Mouse (Mus musculus): Measurements from ENCODE around the gene Clec3a.

Gene Clec3a

DNA sequence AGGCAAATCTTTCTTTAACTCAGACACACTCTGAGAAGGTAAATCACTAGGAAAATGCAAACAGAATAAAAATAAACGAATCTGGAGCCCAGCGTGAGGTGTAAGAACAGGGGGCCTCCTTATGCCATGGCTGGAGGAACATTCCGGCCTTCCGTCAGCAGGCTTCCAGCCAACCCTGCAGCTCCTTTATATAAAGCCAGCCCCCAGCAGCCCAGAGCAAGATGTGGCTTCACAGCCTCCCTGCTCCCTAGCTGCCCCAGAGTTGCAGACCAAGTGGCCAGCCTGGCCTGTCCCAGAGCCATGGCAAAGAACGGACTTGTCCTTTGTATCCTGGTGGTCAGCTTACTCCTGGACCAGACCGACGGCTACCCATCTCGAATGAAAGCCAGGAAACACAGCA, at the start of gene Clec3a:
Gene Clec3a, plus strand, starts transcription at position 301 of the 400 bp plus-strand sequence.
- DNase-seq = no peak

DNA sequence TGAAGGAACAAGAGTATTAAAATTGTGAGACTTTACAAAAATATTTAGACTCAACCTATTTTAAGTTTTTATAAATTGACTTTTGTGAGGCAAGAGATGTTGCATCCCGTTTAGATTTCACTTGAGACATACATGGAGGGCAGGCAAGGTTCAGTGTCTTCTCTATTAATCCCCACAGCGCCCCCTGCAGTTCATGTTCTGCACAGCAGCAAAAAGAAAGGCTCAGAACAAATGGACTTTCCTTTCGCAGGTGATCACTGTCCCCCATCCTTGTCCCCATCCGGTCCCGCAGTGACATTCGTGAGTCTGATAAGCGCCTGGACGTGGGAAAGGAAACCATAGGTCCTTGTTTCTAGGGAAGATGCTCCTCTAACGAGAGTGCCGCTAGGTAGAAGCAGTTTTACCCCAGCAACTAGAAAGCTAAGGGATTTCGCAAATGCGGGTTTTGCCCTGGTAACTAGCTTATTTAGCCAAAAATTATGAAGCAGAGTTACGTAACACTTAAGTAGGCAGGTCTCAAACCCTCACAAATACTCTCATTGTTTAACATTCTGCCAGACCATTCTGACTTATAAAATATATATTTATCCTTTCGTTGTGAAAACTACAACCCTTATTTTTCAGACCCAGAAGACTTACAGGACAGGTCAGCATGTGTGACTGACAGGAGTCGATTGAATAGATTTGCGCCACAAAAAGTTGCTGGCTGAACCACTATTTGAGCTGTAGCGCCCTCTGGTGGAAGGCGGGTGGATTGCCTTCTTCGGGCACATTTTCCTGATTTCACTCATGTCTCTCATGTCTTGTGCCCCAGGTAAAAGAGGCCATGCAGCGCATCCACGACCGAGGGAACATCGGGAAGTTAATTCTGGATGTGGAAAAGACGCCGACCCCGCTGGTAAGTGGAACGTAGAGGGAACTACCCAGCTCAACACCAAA, 48.6 kb upstream of the Clec3a start:
- peak; percentile 57 to 58 for DNase-seq

- no peak for DNase-seq
Observed at GRCm38 (mm10) chr8:114374390-114374789, 43.5 kb upstream of the Clec3a start.

GRCm38 (mm10) chr8:114384189-114384588, 33.7 kb upstream of the Clec3a start:
- no peak for DNase-seq

DNA sequence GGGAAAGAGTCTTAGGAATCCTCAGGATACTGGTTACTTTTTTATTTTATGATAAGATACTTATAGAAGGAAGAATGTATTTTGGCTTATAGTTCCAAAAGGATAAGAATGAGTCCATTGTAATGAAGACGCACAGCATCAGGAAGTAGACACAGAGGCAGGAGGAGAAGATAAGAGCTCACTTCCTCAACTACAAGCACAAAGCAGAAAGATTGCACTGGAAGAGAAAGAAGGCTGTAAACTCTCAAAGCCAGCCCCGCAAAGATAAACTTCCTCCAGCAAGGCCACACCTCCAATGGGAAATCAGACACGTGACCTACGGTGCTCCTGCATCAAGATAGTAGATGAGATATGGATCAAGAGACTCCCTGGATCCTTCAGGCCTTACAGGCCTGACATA, 30.4 kb upstream of the Clec3a start:
- no peak for DNase-seq

DNA sequence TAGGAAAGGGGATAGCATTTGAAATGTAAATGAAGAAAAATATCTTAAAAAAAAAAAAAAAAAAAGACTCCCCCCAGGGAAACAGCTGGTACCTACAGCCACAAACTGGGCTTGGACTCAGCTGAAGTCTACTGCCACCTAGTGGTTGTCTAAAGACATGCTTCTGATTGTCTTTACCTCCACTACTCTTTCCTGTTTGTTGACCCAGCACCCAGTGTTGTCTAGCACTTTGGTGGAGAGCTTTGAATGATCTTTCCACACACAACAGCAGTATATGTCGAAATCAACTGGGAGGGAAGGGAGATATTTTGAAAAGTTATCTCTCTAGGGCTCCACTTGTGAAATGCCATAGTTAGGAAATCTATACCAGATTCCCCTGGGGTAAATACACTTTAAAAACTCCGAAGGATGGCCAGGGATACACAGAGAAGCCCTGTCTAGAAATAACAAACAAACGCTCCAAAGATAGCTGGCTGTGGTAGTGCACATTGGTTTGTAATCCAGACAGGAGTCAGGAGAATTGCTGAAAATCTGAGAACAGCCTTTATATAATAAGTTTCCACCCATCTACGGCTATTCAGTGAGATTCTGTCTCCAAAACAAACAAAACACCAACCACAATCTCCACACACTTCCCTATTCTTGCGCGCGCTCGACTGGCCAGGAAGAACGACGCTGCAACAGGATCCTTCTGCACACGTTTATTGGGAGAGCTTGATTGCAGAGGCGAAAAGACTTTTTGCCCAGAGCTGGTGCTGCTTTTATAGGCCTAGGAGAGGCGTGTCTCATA, 27.2 kb upstream of the Clec3a start:
- DNase-seq = peak in 1 of 2 experiments; percentile 4

- no peak for DNase-seq
Observed at GRCm38 (mm10) chr8:114398326-114398725, 19.6 kb upstream of the Clec3a start.

GRCm38 (mm10) chr8:114399273-114399672, 18.6 kb upstream of the Clec3a start:
- no peak for DNase-seq

- no peak for DNase-seq
Observed at GRCm38 (mm10) chr8:114401679-114402078, 16.2 kb upstream of the Clec3a start.

DNA sequence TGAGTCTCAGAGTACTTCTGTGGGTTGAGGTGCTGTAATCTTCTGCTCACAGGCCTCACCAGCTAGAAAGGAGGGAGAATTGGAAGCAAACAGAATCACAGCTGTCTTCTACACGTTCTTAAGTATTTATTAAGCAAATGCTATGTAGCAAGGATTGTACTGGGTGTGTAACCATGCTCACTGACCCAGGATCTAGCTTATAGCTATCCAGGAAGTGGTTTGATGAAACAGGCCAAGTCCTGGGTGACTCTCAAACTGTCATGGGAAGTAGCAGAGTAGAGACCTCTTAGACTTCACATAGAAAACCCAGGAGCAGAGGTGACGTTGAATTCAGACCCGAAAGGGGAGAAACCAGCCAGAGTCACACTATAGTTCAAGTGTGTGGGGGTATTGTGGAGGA, 6.5 kb upstream of the Clec3a start:
- no peak for DNase-seq

DNA sequence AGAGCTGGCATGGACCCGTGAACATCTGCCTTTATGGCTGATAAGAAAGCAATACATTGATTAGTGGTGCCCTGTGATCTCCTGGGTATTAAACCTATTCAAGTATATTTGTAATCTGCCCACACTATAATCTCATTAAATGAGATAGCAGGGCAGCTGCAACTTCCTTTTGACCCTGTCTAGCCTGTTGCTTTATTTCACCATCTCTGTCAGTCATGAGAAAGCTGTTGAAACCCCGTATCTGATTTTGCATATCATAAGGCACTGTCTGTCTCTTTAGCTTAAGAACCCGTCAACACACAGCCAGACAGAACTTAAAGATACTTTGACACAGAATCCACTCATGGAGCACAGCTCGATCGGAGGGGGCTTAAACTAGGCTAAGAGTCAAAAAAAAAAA, 600 bp downstream of the Clec3a start:
- DNase-seq = no peak

- DNase-seq = no peak
Observed at GRCm38 (mm10) chr8:114418904-114419303, 1.0 kb downstream of the Clec3a start.

GRCm38 (mm10) chr8:114421544-114421943, 3.7 kb downstream of the Clec3a start:
- DNase-seq = no peak

- DNase-seq = peak in 1 of 2 experiments; percentile 29
Observed at GRCm38 (mm10) chr8:114438236-114438635, 20.4 kb downstream of the Clec3a start.

DNA sequence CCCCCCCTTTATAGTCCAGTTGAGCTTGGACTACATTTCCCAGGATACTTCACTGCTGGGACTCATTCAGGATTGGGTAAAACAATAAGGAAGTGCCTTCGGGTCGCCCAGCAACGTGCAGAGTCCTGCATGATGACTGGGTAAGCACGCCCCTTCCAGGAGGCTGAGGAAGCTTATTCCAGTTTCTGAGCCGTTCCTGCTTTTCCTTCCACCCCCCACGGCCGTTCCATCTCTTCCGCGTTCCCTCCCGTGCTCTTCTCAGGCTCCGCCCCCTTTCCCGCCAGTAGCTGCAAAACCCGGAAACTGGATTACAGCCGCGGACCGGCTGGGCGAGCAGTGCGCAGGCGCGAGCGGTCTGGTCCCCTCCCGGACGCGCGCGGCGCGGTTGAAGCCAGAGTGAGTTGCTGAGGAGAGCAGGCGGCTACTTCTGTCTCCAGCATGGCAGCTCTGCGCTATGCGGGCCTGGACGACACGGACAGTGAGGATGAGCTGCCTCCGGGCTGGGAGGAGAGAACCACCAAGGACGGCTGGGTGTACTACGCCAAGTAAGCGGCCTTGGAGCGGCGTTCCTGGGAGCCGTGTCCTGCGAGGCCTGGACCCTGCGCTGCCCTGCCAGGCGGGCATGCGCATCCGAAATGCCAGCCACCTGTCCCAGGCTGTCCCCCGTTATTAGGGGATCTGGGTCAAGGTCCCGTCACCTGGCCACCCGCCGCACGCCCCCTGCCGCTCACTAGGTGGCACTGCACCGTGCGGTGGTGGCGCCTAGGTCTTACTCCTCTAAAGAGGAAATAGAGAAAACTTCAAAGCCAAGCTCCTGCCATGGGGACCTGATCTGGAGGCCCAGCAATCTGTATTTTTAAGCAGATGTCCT, 21.7 kb downstream of the Clec3a start, which contains the start of gene Wwox:
Gene Wwox, plus strand, starts transcription at position 322 of the 871 bp plus-strand sequence.
- DNase-seq = peak; percentile 99

GRCm38 (mm10) chr8:114440205-114440589, 22.3 kb downstream of the Clec3a start:
- no peak for DNase-seq

- DNase-seq = no peak
Observed at GRCm38 (mm10) chr8:114441616-114442015, 23.7 kb downstream of the Clec3a start.

DNA sequence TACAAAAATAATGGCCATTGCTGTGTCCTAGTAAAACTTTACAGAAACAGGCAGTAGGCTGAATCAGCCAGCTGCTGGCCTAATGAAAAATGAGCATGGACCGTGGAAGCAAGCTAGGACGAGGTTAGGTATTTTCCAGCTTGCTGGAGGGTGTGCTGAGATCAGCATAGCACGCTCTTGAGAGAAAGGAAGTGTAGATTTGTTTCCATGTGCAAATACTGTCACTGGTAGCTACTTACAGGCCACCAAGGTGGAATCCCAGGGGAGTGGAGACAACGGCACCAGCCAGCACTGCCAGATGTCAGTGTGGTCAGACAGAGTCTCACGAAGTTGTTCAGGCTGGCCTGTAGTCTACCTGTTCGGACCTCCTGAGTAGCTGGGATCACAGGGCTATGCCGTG, 29.0 kb downstream of the Clec3a start:
- no peak for DNase-seq

GRCm38 (mm10) chr8:114452278-114452677, 34.4 kb downstream of the Clec3a start:
- no peak for DNase-seq

- DNase-seq = peak; percentile 47 to 66
Observed at GRCm38 (mm10) chr8:114452781-114453221, 34.9 kb downstream of the Clec3a start.

- DNase-seq = no peak
Observed at GRCm38 (mm10) chr8:114455302-114455701, 37.4 kb downstream of the Clec3a start.

GRCm38 (mm10) chr8:114455953-114456352, 38.1 kb downstream of the Clec3a start:
- peak; percentile 65 to 77 for DNase-seq

All from lung, adult 18-20 months (tissue).